Mouse (Mus musculus) erythroblast, embryonic 14.5 days (primary cell): Measurements from ENCODE around the gene Taf10. TPM values are rescaled to one million over a fixed set of nuclear protein-coding genes. Genes with fewer than 3 reads are reported as not detected.

Experiments used
- H3K27me3 ChIP-seq: 2 replicates; pipeline ENCODE4 v1.6.1; 2012; ENCODE audit warnings: inconsistent platforms; ENCODE audit not compliant: control insufficient read depth
- H3K36me3 ChIP-seq: 2 replicates; pipeline ENCODE4 v1.6.1; 2012; ENCODE audit warnings: mild to moderate bottlenecking, inconsistent platforms; ENCODE audit not compliant: control insufficient read depth
- H3K4me1 ChIP-seq: 2 replicates; pipeline ENCODE4 v1.6.1; 2012; ENCODE audit warnings: inconsistent platforms; ENCODE audit not compliant: control insufficient read depth
- H3K4me3 ChIP-seq: replicated peaks from 2 replicates; pipeline ENCODE3; 2012; ENCODE audit warnings: moderate library complexity, mild to moderate bottlenecking, inconsistent platforms
- H3K9me3 ChIP-seq: 2 replicates; pipeline ENCODE4 v1.6.1; 2012; ENCODE audit warnings: low read length, inconsistent platforms, mixed read lengths; ENCODE audit not compliant: control insufficient read depth
- GATA1 ChIP-seq: IDR thresholded peaks from 2 replicates; pipeline ENCODE4 v1.6.1; 2012; ENCODE audit warnings: low read length, inconsistent platforms, mixed read lengths
- TAL1 ChIP-seq: IDR thresholded peaks from 3 replicates; pipeline ENCODE4 v1.6.1; 2012; ENCODE audit warnings: low read length, inconsistent platforms, mixed read lengths
- polyA plus RNA-seq: library from polyadenylated mRNA; stranded (reverse); fragments of >175 nt; gene quantifications from 2 replicates; pipeline ENCODE4 v1.2.3, GENCODE M21; 2012

The Taf10 gene
- polyA plus RNA-seq, 1 experiment, result 54.5 TPM

- Histone ChIP-seq H3K4me1 (peaks cover 38% of the 10 kb centered on the region), H3K36me3 (peaks cover 65% of the 10 kb centered on the region), H3K4me3 (no peak overlapping the region), H3K27me3 (no peaks in the 10 kb centered on the region), H3K9me3 (no peaks in the 10 kb centered on the region)
- TF ChIP-seq TAL1 (no peak), GATA1 (no peak)
Measured at GRCm38 (mm10) chr7:105733836-105734235, 10.3 kb downstream of the Taf10 start.

DNA sequence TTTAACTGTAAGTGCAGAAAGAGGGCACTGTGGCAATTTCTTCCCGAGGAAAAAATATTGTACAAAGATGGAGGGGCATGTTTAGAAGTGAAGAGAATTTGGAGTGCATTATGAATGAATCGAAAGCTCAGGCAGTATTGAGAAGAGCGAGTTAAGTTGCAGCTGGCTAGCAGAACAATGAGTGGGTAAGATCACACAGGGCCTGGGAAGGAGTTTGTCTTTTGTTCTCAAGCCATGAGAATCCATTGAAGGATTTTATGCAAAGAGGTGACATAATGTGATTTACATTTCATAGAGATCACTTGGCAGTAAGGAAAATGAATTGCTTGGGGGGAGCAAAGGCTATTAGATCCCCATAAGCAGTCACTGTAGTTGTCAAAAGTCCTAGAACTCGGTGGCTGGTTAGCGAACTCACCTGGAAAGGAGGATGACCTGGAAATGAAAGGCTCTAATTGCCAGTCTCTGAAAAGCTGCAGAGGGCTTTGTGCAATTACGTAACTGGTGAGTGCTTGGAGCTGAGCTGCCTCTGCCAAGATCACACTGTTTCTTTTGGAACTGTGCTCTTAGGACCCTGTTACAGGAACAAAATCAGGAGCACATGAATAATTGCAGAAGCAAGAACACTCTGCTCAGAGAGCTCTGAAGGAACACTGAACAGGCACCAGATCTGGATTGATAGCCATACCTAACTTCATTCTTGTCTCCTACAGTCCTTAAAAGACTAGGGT, 15.3 kb downstream of the Taf10 start:
- H3K36me3 ChIP-seq, result peaks cover 52% of the 10 kb centered on the region
- H3K9me3 ChIP-seq, result no peaks in the 10 kb centered on the region
- no peak overlapping the region for H3K4me3 ChIP-seq
- H3K4me1 ChIP-seq, result no peaks in the 10 kb centered on the region
- H3K27me3 ChIP-seq, result no peaks in the 10 kb centered on the region
- TF ChIP-seq GATA1 (no peak), TAL1 (no peak)

GRCm38 (mm10) chr7:105726980-105727325, 17.2 kb downstream of the Taf10 start:
- Histone ChIP-seq H3K9me3 (no peaks in the 10 kb centered on the region), H3K4me3 (no peak overlapping the region), H3K4me1 (no peaks in the 10 kb centered on the region), H3K27me3 (no peaks in the 10 kb centered on the region), H3K36me3 (peaks cover 33% of the 10 kb centered on the region)
- TF ChIP-seq TAL1 (no peak), GATA1 (no peak)

GRCm38 (mm10) chr7:105726144-105726979, 17.8 kb downstream of the Taf10 start:
- H3K36me3 ChIP-seq, result peaks cover 27% of the 10 kb centered on the region
- H3K9me3 ChIP-seq, result no peaks in the 10 kb centered on the region
- TF ChIP-seq GATA1, result no peak
- TF ChIP-seq TAL1, result no peak
- H3K4me3 ChIP-seq, result no peak overlapping the region
- H3K27me3 ChIP-seq, result no peaks in the 10 kb centered on the region
- H3K4me1 ChIP-seq, result no peaks in the 10 kb centered on the region

DNA sequence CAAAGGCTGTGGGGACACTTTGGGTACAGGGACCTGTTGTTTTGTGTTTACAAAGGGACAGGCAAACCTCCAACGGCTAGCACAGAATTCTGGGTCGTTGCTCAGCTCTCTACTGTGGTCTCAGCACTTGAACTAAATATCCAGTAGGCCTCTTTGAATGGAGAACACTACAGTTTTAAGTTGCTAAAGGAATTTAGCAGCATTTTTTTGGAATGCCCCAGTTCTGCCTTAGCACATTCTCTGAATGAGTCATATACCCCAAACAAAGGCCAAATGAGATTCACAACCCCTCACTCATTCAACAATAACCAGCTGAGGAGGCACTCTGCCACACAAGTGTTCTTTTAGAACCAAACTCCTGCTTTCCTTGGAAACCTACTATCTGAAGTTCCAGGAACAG, 22.2 kb downstream of the Taf10 start:
- Histone ChIP-seq H3K9me3 (no peaks in the 10 kb centered on the region), H3K4me1 (no peaks in the 10 kb centered on the region), H3K36me3 (no peaks in the 10 kb centered on the region; the same call in 1 of the 2 replicates), H3K27me3 (no peaks in the 10 kb centered on the region), H3K4me3 (no peak overlapping the region)
- TF ChIP-seq TAL1 (no peak), GATA1 (no peak)

DNA sequence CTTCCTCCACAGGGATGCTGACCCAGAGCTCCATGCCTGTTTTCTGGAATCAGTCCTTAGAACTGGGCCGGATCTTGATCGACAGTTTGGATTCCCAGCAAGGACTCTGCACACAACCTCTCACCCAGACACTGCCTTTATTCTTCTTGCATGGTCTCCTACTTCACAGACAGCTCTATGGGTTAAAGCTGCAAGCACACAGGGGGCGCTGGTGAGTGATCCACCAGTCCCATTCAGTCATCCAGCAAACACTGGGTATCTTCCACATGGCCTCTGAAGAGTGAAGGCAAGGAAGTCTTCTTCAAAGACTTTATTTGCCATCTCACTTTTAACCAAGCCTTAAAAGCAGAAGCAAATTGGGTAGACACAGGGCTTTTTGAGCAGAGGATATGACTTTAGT, 28.8 kb downstream of the Taf10 start:
- no peak for TF ChIP-seq TAL1
- no peak for TF ChIP-seq GATA1
- no peak overlapping the region for H3K4me3 ChIP-seq
- no peaks in the 10 kb centered on the region for H3K27me3 ChIP-seq
- H3K36me3 ChIP-seq, result no peaks in the 10 kb centered on the region
- no peaks in the 10 kb centered on the region for H3K4me1 ChIP-seq
- no peaks in the 10 kb centered on the region for H3K9me3 ChIP-seq

DNA sequence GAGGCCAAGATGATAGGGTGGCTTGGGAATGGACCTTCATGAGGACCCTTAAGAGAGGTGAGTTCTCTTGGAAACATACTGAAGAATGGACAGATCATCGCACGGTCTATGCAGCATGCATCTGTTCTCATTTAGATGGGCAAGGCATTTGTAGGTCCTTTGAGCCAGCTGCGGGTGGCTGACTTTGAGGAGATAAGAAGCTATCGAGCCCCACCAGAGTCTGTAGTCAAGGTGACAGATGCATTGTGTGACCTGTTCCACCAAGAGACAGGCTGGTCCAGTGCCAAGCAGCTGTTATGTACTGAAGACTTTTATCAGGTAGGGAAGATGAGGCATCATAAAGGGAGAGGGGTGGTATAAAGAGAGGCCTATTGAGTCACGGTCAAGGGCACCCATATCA, 35.4 kb downstream of the Taf10 start:
- no peaks in the 10 kb centered on the region for H3K27me3 ChIP-seq
- no peaks in the 10 kb centered on the region for H3K36me3 ChIP-seq
- TF ChIP-seq GATA1, result no peak
- TF ChIP-seq TAL1, result no peak
- no peak overlapping the region for H3K4me3 ChIP-seq
- peaks cover 7% of the 10 kb centered on the region for H3K4me1 ChIP-seq
- no peaks in the 10 kb centered on the region for H3K9me3 ChIP-seq

DNA sequence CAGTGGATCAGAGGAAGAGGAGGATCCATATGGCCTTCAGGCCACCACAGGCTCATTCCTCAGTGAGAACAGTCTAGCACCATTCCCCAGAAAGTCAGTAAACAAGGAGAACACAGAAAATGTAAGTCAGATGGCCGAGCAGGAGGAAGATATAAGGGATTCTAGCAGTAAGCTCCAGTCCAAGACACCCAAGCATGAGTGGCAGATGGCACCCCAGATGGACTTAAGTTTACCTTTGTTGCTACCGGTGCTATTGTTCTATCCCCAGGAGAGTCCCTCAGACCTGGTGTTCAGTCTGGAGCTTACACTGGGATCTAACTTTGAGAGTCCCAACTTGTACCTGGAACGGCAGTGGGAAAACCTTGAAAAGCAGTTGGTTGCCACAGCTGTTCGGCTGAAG, 40.3 kb downstream of the Taf10 start:
- Histone ChIP-seq H3K27me3 (no peaks in the 10 kb centered on the region), H3K4me3 (no peak overlapping the region), H3K9me3 (no peaks in the 10 kb centered on the region), H3K4me1 (peaks cover 3% of the 10 kb centered on the region), H3K36me3 (no peaks in the 10 kb centered on the region)
- TF ChIP-seq GATA1, result no peak
- TF ChIP-seq TAL1, result no peak

- TF ChIP-seq TAL1 (no peak), GATA1 (no peak)
- Histone ChIP-seq H3K4me1 (no peaks in the 10 kb centered on the region), H3K36me3 (no peaks in the 10 kb centered on the region), H3K4me3 (no peak overlapping the region), H3K9me3 (no peaks in the 10 kb centered on the region), H3K27me3 (no peaks in the 10 kb centered on the region)
Measured at GRCm38 (mm10) chr7:105703184-105703583, 41.0 kb downstream of the Taf10 start.
